Mouse (Mus musculus) hindbrain, embryonic 10.5 days (tissue): ENCODE results near the gene 1810024B03Rik. TPM values are rescaled to one million over a fixed set of nuclear protein-coding genes. Genes with fewer than 3 reads are reported as not detected.
A peak's percentile ranks its signal among the peaks of the same experiment; 100 is the strongest.

Experiments
- DNase-seq: peaks from one replicate; pipeline ENCODE4 v3.0.0-alpha.2; 2017; ENCODE audit warnings: low spot score
- H3K27ac ChIP-seq: fragments of 300-500 bp; sonication (generic); 2 replicates; pipeline ENCODE4 v1.5.1; 2016; ENCODE audit warnings: mild to moderate bottlenecking, moderate library complexity
- H3K27me3 ChIP-seq: fragments of 300-500 bp; sonication (generic); 2 replicates; pipeline ENCODE4 v1.6.1; 2016; ENCODE audit warnings: mild to moderate bottlenecking; ENCODE audit not compliant: poor library complexity, insufficient read depth, severe bottlenecking
- H3K36me3 ChIP-seq: fragments of 300-500 bp; sonication (generic); 2 replicates; pipeline ENCODE4 v1.6.1; 2016; ENCODE audit warnings: mild to moderate bottlenecking, moderate library complexity
- H3K4me1 ChIP-seq: fragments of 300-500 bp; sonication (generic); replicated peaks from 2 replicates; pipeline ENCODE4 v1.6.1; 2016; ENCODE audit warnings: mild to moderate bottlenecking
- H3K4me3 ChIP-seq: fragments of 300-500 bp; sonication (generic); 2 replicates; pipeline ENCODE4 v1.5.1; 2016; ENCODE audit warnings: mild to moderate bottlenecking, moderate library complexity
- H3K9me3 ChIP-seq: fragments of 300-500 bp; sonication (generic); 2 replicates; pipeline ENCODE4 v1.6.1; 2016; ENCODE audit warnings: mild to moderate bottlenecking, moderate library complexity
- WGBS: fragments of 180-500 bp; shearing (Covaris S2); methylation state at CpG from one replicate; pipeline ENCODE4 v1.1.7; 2016; 5-methylcytosine and 5-hydroxymethylcytosine counted together
- polyA plus RNA-seq: library from polyadenylated mRNA; unstranded; fragments of >200 nt; fragmentation: Nextera tagmentation; extraction: Ambion mirVana; gene quantifications from 2 replicates; pipeline ENCODE4 v1.2.1, GENCODE M21; 2016

Gene 1810024B03Rik
- 2.5 and 2.6 TPM in 2 replicates for polyA plus RNA-seq

- peak within 1 kb of the TSS; percentile 91 for H3K27ac ChIP-seq
- H3K36me3 ChIP-seq, result peaks cover 44% of the 10 kb centered on the region
- no peaks in the 10 kb centered on the region for H3K27me3 ChIP-seq
- H3K4me3 ChIP-seq, result peak within 1 kb of the TSS; percentile 82
- 14% methylated on average over 36 of the region's 36 CpGs for WGBS
- peaks cover 15% of the 10 kb centered on the region for H3K4me1 ChIP-seq
- no peaks in the 10 kb centered on the region for H3K9me3 ChIP-seq
- DNase-seq, result peak; percentile 94
These were observed at the start of gene 1810024B03Rik, which contains the start of gene Snrnp200 for GRCm38 (mm10) chr2:127207547-127208451. Gene 1810024B03Rik (minus strand): TSS chr2:127208280. Gene Snrnp200 (plus strand): TSS chr2:127208386.

GRCm38 (mm10) chr2:127255294-127255693 is 47.2 kb upstream of the 1810024B03Rik start:
- Histone ChIP-seq H3K9me3 (no peaks in the 10 kb centered on the region), H3K4me1 (0 out of 2 replicates have a peak, but pooled peaks cover 6% of the 10 kb centered on the region), H3K27ac (no peak overlapping the region), H3K4me3 (no peak overlapping the region), H3K27me3 (no peaks in the 10 kb centered on the region), H3K36me3 (peaks cover 58% of the 10 kb centered on the region)
- DNase-seq, result no peak
- 94% methylated on average over 6 of the region's 6 CpGs for WGBS

- Histone ChIP-seq H3K4me3 (no peak overlapping the region), H3K4me1 (0 out of 2 replicates have a peak, but pooled peaks cover 6% of the 10 kb centered on the region), H3K27me3 (no peaks in the 10 kb centered on the region), H3K36me3 (peaks cover 54% of the 10 kb centered on the region), H3K27ac (no peak overlapping the region), H3K9me3 (no peaks in the 10 kb centered on the region)
- DNase-seq, result no peak
- 86% methylated on average over 3 of the region's 3 CpGs for WGBS
These were observed 46.6 kb upstream of the 1810024B03Rik start for GRCm38 (mm10) chr2:127254604-127255134.

DNA sequence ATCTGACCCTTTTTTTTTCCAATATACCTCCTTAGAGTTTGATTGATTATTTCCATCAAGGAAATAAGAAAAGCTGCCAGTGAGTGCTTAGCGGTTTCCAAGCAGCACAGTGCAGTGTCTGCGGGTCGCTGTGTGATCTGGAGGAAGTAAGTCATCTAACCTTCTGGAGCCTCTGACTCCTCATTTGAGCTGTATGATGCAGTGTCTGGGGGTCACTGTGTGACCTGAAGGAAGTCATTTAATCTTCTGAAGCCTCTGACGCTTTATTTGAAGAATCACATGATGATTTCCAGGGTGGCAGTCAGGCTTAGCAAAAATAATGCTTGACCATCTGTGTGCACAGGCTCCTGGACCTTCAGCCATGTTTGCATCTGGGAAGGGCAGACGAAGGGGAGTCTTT is 44.7 kb upstream of the 1810024B03Rik start:
- H3K27ac ChIP-seq, result no peak overlapping the region
- 88% methylated on average over 5 of the region's 5 CpGs for WGBS

DNA sequence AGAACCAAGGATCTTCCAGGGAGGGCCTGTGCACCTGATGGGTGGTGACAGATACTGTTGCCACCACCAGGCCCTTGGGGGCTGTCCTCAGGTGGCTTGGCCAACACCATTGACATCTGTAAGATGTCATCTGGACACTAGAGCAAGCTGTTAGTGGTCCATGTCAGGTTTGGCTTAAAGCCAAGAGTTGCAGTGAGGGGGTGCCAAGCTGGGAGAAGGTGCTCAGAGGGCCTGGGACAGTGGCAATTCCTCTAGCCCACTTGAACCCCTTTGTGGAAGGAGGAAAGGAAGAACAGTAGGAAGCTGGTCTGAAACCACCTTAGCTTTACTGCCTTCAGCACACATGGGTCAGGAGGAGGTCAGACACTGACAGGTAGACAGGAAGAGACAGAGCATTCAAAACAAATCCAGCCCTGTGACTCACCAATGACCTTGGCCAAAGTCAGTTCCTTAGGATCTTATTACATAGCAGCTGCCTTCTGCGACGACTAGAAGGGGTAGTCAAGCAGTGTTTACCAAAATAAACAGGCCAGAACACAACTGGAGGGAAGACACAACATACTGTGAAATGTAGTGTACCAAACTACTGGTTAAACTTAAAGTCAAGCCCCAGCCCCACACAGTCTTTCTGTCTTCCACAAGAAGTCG is 43.9 kb upstream of the 1810024B03Rik start:
- H3K36me3 ChIP-seq, result peaks cover 27% of the 10 kb centered on the region
- H3K27ac ChIP-seq, result no peak overlapping the region
- H3K9me3 ChIP-seq, result no peaks in the 10 kb centered on the region
- WGBS, result 69% methylated on average over 3 of the region's 3 CpGs
- no peak overlapping the region for H3K4me3 ChIP-seq
- no peaks in the 10 kb centered on the region for H3K27me3 ChIP-seq
- no peak for DNase-seq
- peaks cover 21% of the 10 kb centered on the region for H3K4me1 ChIP-seq

More for the DNA sequence above, 44.7 kb upstream of the 1810024B03Rik start:
- peaks cover 18% of the 10 kb centered on the region for H3K4me1 ChIP-seq
- H3K27me3 ChIP-seq, result no peaks in the 10 kb centered on the region
- peaks cover 35% of the 10 kb centered on the region for H3K36me3 ChIP-seq
- H3K4me3 ChIP-seq, result no peak overlapping the region
- no peak for DNase-seq
- no peaks in the 10 kb centered on the region for H3K9me3 ChIP-seq

DNA sequence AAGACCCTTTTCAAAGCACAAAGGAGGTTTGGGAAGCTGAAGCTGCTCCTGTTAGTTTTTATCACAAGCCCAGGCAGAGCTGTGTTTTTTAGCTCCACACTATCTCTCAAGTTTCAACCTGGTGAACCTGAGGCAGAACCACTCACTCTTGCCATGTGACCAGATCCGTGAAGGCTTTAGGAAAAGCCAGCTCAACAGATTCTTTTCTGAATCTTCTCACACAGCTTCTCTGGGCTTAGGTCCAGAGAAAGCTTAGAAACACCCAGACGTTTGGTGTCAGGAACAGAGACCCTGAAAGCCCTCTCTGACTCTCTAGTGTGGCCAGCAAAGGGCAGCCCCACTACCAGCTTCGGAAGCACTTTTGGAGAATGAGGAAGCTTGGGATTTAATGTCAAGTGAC is 43.4 kb upstream of the 1810024B03Rik start:
- Histone ChIP-seq H3K36me3 (peaks cover 23% of the 10 kb centered on the region), H3K9me3 (no peaks in the 10 kb centered on the region), H3K27ac (no peak overlapping the region), H3K27me3 (no peaks in the 10 kb centered on the region), H3K4me3 (no peak overlapping the region), H3K4me1 (peaks cover 26% of the 10 kb centered on the region)
- no peak for DNase-seq
- WGBS, result 89% methylated on average over 3 of the region's 3 CpGs

DNA sequence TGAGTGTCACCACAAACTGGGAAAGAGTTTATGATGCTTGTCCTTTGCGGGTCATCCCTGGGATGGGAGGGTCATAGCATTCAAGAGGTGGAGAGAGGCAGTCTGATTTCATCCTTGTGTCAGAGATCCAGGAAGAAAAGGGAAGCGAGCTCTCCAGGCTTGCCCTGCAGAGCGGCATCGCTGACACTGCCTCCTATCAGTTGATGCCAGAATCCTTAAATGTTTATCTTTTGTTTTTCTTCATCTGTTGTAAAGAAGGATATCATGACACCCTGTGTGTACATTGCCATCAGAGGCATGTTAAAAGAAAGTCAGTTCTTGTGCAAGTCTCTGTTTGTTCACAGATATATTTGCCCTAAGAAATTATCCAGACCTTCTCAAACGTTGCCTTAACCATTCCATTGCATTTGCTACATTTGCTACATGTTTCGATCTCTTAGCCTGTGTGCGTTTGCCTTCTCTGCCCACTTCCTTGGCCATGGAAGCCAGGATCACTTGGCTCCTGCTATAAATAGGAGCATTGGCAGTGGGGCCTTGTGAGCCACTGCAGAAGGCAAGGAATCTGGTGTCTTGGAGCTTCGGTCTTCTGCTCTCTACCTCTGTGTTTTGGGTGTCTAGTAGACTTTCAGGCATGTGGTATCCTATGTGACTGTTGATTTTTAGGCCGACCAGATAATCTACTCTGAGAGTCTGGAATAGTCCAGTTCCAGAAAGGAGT is 42.4 kb upstream of the 1810024B03Rik start:
- no peak for DNase-seq
- Histone ChIP-seq H3K27me3 (no peaks in the 10 kb centered on the region), H3K4me1 (peaks cover 29% of the 10 kb centered on the region), H3K27ac (no peak overlapping the region), H3K4me3 (no peak overlapping the region), H3K9me3 (no peaks in the 10 kb centered on the region), H3K36me3 (peaks cover 25% of the 10 kb centered on the region)
- WGBS, result 92% methylated on average over 9 of the region's 9 CpGs

- under 1% methylated on average over 39 of the region's 39 CpGs for WGBS
- Histone ChIP-seq H3K36me3 (peaks cover 45% of the 10 kb centered on the region), H3K27me3 (no peaks in the 10 kb centered on the region), H3K4me3 (peak overlapping the region; percentile 99), H3K4me1 (peaks cover 29% of the 10 kb centered on the region), H3K27ac (peak overlapping the region; percentile 91), H3K9me3 (no peaks in the 10 kb centered on the region)
- DNase-seq, result peak; percentile 50
These were observed 40.4 kb upstream of the 1810024B03Rik start for GRCm38 (mm10) chr2:127248334-127249004.

- under 1% methylated on average over 53 of the region's 53 CpGs for WGBS
- peaks cover 52% of the 10 kb centered on the region for H3K36me3 ChIP-seq
These were observed 39.7 kb upstream of the 1810024B03Rik start, which contains the start of the genes Ciao1 and Tmem127 for GRCm38 (mm10) chr2:127247592-127248333. Gene Ciao1 (minus strand): TSS chr2:127247816. Gene Tmem127 (plus strand): TSS chr2:127247908.

GRCm38 (mm10) chr2:127240065-127240464 is 32.0 kb upstream of the 1810024B03Rik start:
- Histone ChIP-seq H3K36me3 (peaks cover 99% of the 10 kb centered on the region), H3K4me3 (no peak overlapping the region), H3K9me3 (no peaks in the 10 kb centered on the region), H3K27me3 (no peaks in the 10 kb centered on the region), H3K27ac (no peak overlapping the region), H3K4me1 (no peaks in the 10 kb centered on the region)
- 96% methylated on average over 2 of the region's 2 CpGs for WGBS
- DNase-seq, result no peak

More at GRCm38 (mm10) chr2:127247592-127248333, 39.7 kb upstream of the 1810024B03Rik start, which contains the start of the genes Ciao1 and Tmem127:
- Histone ChIP-seq H3K9me3 (no peaks in the 10 kb centered on the region), H3K4me1 (peaks cover 29% of the 10 kb centered on the region), H3K27me3 (no peaks in the 10 kb centered on the region), H3K4me3 (peak within 1 kb of the TSS; percentile 99), H3K27ac (peak within 1 kb of the TSS; percentile 91)
- DNase-seq, result peak; percentile 99

DNA sequence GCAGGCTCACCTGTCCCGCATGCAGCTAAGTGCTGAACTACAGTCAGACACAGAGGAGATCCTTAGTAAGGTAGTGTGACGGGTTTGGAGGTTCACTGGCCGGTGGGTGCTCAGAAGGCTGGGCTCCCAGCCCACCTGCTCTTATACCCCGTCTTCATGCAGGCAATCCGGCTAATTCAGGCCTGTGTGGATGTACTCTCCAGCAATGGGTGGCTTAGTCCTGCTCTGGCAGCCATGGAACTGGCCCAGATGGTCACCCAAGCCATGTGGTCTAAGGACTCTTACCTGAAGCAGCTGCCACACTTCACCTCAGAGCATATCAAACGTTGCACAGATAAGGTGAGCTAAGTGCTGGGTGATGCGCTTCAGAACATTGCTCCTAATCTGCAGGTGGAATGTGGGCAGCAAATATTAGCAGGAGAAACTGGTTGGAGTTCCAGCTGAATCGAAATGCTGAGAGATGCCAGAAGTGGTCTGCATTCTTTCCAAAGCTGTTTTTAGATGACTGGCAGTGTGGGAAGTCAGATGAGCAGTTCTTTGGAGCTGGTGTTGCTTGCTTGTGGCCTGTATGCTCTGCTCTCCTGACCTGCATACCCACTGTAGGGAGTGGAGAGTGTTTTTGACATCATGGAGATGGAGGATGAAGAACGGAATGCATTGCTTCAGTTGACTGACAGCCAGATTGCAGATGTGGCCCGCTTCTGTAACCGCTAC is 30.0 kb upstream of the 1810024B03Rik start:
- Histone ChIP-seq H3K36me3 (peaks cover 99% of the 10 kb centered on the region), H3K27ac (no peak overlapping the region), H3K4me1 (no peaks in the 10 kb centered on the region), H3K9me3 (no peaks in the 10 kb centered on the region), H3K4me3 (no peak overlapping the region), H3K27me3 (no peaks in the 10 kb centered on the region)
- no peak for DNase-seq
- 94% methylated on average over 11 of the region's 11 CpGs for WGBS
